Mouse (Mus musculus) embryonic facial prominence, embryonic 15.5 days (tissue): ENCODE data around the gene Zhx3. TPM values are rescaled to one million over a fixed set of nuclear protein-coding genes. Genes with fewer than 3 reads are reported as not detected.

Experiments used
- ATAC-seq: fragments of 200-750 bp; cut with Nextera tagmentation; 2 replicates; pipeline ENCODE4 v1.8.0; 2017; ENCODE audit warnings: low read depth, moderate TSS enrichment; ENCODE audit not compliant: insufficient number of reproducible peaks, low FRiP score, low TSS enrichment
- H3K27ac ChIP-seq: fragments of 300-500 bp; sonication (generic); replicated peaks from 2 replicates; pipeline ENCODE4 v1.5.1; 2015; ENCODE audit warnings: mild to moderate bottlenecking, inconsistent platforms
- H3K27me3 ChIP-seq: fragments of 300-500 bp; sonication (generic); 2 replicates; pipeline ENCODE4 v1.6.1; 2015; ENCODE audit warnings: inconsistent platforms
- H3K36me3 ChIP-seq: fragments of 300-500 bp; sonication (generic); 2 replicates; pipeline ENCODE4 v1.6.1; 2015; ENCODE audit warnings: mild to moderate bottlenecking, inconsistent platforms
- H3K4me1 ChIP-seq: fragments of 300-500 bp; sonication (generic); 2 replicates; pipeline ENCODE4 v1.6.1; 2015; ENCODE audit warnings: inconsistent platforms
- H3K4me2 ChIP-seq: fragments of 300-500 bp; sonication (generic); replicated peaks from 2 replicates; pipeline ENCODE4 v1.6.1; 2015; ENCODE audit warnings: mild to moderate bottlenecking, inconsistent platforms
- H3K4me3 ChIP-seq: fragments of 300-500 bp; sonication (generic); replicated peaks from 2 replicates; pipeline ENCODE4 v1.5.1; 2015; ENCODE audit warnings: mild to moderate bottlenecking, inconsistent platforms
- H3K9ac ChIP-seq: fragments of 300-500 bp; sonication (generic); 2 replicates; pipeline ENCODE4 v1.6.1; 2015; ENCODE audit warnings: inconsistent platforms
- H3K9me3 ChIP-seq: fragments of 300-500 bp; sonication (generic); replicated peaks from 2 replicates; pipeline ENCODE4 v1.6.1; 2016; ENCODE audit warnings: inconsistent platforms
- WGBS: fragments of 180-500 bp; shearing (Covaris S2); methylation state at CpG from one replicate; pipeline ENCODE4 v1.1.7; 2015; 5-methylcytosine and 5-hydroxymethylcytosine counted together
- polyA plus RNA-seq: library from polyadenylated mRNA; unstranded; fragments of >200 nt; fragmentation: Nextera tagmentation; extraction: Ambion mirVana; gene quantifications from 2 replicates; pipeline ENCODE4 v1.2.1, GENCODE M21; 2015

Gene Zhx3
- polyA plus RNA-seq, 1 experiment from 2014 or later, result 14.3 TPM

DNA sequence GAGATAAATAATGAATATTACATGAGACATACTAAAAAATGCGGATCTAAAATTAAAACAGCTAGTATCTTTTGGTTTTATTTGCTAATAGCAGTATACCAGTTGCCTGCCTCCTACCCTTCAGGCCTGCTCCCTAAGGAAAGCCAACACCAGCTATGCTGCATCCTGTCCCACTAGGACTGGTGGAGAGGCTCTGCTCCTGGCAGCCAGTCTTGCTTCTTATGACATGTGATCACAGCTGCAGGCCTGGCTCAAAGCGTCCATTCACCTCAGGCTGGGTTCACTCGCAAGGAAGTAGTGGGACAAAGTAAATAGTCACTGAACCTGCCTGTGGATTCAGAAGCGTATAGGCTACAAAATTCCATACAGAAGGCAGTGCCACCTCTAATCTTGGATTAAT is 11.1 kb upstream of the Zhx3 start:
- WGBS, result 68% methylated on average over 4 of the region's 4 CpGs
- H3K4me2 ChIP-seq, result no peak overlapping the region
- H3K27ac ChIP-seq, result no peak overlapping the region

DNA sequence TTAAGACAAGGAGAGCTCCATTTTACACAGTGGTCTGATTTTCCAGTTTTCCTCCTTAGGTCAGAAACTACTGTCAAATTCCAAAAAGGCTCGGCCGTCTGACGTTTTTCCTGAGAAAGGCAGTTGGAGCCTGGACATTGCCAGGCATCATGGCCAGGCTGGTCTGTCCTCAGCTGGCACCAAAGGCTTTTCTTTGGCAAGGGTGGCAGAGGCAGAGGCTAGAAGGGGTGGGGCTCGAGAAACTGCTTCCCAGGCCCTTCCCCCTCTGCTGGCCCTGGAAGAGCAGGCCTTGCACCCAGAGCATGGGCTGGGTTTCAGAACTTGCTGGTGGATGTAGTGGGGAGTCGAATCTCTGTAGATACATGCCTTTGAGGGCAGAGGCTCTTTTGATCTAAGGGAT is 9.6 kb upstream of the Zhx3 start:
- Histone ChIP-seq H3K36me3 (no peaks in the 10 kb centered on the region), H3K4me2 (no peak overlapping the region), H3K9ac (no peak overlapping the region), H3K9me3 (no peaks in the 10 kb centered on the region), H3K4me3 (no peak overlapping the region), H3K27me3 (no peaks in the 10 kb centered on the region), H3K4me1 (no peaks in the 10 kb centered on the region), H3K27ac (no peak overlapping the region)
- 74% methylated on average over 5 of the region's 5 CpGs for WGBS
- ATAC-seq, result no peak

More for the DNA sequence above, 11.1 kb upstream of the Zhx3 start:
- Histone ChIP-seq H3K36me3 (no peaks in the 10 kb centered on the region), H3K4me1 (peaks cover 8% of the 10 kb centered on the region), H3K9ac (no peak overlapping the region), H3K4me3 (no peak overlapping the region), H3K9me3 (no peaks in the 10 kb centered on the region), H3K27me3 (no peaks in the 10 kb centered on the region; the same call in 1 of the 2 replicates)
- no peak for ATAC-seq

DNA sequence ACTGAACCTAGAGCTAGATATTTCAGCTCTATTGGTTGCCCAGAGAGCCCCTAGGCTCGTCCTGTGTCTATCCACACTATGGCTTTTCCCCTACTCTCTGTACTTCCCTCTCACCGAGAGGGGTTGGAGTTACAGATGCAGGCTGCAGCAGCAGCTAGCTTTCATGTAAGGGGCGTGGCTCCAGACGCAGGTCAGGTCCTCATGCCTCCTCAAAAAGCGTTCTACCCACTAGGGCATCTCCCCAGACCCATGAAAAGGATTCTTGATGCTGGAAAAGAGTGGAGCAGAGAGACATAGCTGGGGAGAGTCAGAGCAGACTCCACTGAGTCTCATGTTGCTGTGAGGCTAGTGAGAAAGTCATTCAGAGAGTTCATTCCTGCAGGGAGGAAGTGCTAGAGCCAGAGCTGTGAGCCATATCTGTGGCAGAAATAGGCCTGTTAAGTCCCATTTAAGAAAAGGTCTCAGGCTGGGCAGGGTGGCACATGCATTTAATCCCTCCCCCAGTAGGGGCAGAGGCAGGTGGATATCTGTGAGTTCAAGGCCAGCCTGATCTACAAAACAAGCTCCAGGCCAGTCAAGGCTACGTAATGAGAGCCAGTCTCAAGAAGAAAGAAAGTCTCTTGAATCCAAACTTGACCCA is 8.8 kb upstream of the Zhx3 start:
- H3K9me3 ChIP-seq, result no peaks in the 10 kb centered on the region
- 52% methylated on average over 6 of the region's 6 CpGs for WGBS
- ATAC-seq, result no peak
- no peaks in the 10 kb centered on the region for H3K4me1 ChIP-seq
- H3K4me2 ChIP-seq, result no peak overlapping the region
- no peaks in the 10 kb centered on the region for H3K27me3 ChIP-seq
- no peak overlapping the region for H3K9ac ChIP-seq
- no peak overlapping the region for H3K4me3 ChIP-seq
- H3K36me3 ChIP-seq, result no peaks in the 10 kb centered on the region
- H3K27ac ChIP-seq, result no peak overlapping the region

DNA sequence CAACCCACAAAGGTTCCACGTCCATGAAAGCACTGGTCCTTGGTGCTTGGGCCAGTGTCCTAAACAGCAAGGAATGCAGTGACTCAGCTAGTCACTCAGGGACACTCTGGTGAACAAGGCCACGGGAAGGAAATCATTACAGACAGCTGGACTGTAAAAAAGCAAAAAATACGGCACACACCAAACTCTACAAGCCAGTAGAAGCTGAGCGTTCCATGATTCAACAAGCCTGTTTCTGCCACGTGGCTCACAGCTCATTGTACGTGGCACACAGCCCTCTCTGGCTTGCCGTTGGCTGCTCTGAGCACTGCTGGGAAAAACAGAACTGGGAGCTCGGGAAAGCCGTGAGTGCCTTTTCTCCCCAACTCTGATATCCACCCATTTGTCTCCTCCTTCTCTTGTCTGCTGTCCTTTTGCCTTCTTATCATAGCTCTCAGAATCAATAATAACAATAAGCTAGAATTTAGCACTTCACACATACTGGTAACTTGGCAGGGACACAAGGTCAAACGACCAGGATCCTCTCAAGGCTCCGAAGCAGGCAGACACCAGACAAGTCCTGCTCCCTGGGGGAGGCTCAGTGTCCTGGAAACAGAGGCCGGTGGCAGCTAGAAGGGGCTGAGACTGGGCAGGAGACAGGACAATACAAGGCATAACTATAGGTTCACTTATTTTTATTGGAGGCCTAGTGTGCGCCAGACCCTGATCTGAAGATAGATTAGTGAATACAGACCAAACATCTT is 7.8 kb upstream of the Zhx3 start, which contains the start of gene Lpin3:
Lpin3 (plus strand) TSS at position 218 of the 743 bp plus-strand sequence.
- Histone ChIP-seq H3K27me3 (no peaks in the 10 kb centered on the region), H3K9ac (no peak within 1 kb of the TSS), H3K9me3 (no peaks in the 10 kb centered on the region), H3K27ac (no peak within 1 kb of the TSS), H3K4me3 (no peak within 1 kb of the TSS), H3K4me2 (no peak within 1 kb of the TSS), H3K4me1 (no peaks in the 10 kb centered on the region), H3K36me3 (no peaks in the 10 kb centered on the region)
- 62% methylated on average over 13 of the region's 13 CpGs for WGBS
- ATAC-seq, result no peak

DNA sequence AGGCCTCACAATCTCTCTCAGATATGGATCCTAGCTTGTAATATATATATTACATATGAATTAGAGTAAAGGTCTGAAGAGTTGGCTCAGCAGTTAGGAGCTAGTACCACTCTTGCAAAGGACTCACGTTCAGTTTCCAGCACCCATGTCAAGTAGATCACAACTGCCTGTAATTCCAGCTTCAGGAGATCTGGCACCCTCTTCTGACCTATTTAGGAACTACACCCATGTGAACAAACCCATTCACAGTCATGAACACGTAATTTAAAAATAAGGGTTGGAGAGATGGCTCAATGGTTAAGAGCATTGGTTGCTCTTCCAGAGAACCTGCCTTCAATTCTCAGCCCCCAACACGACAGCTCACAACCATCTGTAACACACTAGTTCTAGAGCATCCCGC is 3.3 kb upstream of the Zhx3 start:
- no peak for ATAC-seq
- H3K4me2 ChIP-seq, result no peak overlapping the region
- H3K9ac ChIP-seq, result no peak overlapping the region
- no peak overlapping the region for H3K27ac ChIP-seq
- H3K27me3 ChIP-seq, result no peaks in the 10 kb centered on the region
- no peak overlapping the region for H3K4me3 ChIP-seq
- WGBS, result 81% methylated on average over 4 of the region's 4 CpGs
- no peaks in the 10 kb centered on the region for H3K36me3 ChIP-seq
- no peaks in the 10 kb centered on the region for H3K9me3 ChIP-seq
- peaks cover 10% of the 10 kb centered on the region for H3K4me1 ChIP-seq

DNA sequence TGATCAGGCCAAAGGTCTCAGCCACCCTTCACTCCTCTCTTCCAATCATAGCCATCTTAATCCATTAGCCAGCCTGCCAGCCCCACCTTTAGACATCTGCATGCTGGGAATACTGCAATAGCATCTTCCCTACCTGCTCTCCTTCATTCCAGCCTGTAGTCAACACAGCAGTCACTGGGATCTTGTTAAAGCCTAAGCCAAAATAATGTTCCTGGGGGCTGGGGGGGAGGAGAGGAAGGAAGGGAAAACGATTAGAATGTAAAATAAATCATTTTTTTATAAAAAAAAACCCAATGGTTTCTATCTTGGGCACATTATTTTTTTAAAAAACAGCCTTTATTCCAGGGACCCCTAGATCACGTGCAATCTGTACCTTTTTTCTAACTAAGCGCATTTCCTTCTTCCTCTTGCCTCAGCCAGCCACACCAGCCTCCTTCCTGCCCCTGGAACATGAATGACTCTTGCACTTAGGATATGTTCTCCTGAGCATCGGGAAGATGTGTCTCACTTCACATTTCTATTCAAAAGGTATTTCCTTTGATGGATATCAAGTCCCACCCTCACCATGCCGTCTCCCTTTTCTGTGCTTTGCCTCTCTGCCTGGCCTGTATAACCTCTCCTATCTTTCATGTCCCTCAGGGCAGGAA is 1.6 kb upstream of the Zhx3 start:
- H3K9me3 ChIP-seq, result no peaks in the 10 kb centered on the region
- ATAC-seq, result no peak
- no peaks in the 10 kb centered on the region for H3K27me3 ChIP-seq
- no peak overlapping the region for H3K27ac ChIP-seq
- H3K36me3 ChIP-seq, result no peaks in the 10 kb centered on the region
- 63% methylated on average over 5 of the region's 5 CpGs for WGBS
- no peak overlapping the region for H3K4me3 ChIP-seq
- no peak overlapping the region for H3K4me2 ChIP-seq
- no peak overlapping the region for H3K9ac ChIP-seq
- H3K4me1 ChIP-seq, result peaks cover 10% of the 10 kb centered on the region

DNA sequence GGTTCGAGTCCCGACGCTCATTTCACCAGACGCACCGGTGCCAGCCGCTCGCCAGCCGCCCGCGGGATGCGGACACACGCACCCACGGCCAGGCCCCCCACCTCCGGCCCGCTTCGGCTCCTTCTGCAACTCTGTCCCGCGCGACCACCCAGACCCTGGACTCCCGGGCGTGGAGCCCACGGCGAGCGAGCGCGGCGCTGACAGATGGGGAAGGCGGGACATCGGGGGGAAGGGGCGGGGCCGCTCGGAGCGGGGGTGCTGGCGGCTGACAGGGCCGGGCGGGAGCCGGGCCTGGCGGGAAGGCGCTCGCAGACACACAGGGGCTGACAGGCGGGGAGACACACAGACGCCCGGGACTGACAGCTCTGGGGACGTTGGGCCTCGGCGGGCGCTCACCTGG is 403 bp downstream of the Zhx3 start:
- ATAC-seq, result peak; percentile 89
- Histone ChIP-seq H3K36me3 (no peaks in the 10 kb centered on the region), H3K9ac (peak overlapping the region; percentile 99), H3K27me3 (no peaks in the 10 kb centered on the region), H3K9me3 (no peaks in the 10 kb centered on the region), H3K4me3 (peak overlapping the region; percentile 94), H3K4me1 (peaks cover 10% of the 10 kb centered on the region), H3K4me2 (peak overlapping the region; percentile 74), H3K27ac (peak overlapping the region; percentile 99)
- 1% methylated on average over 46 of the region's 47 CpGs for WGBS

DNA sequence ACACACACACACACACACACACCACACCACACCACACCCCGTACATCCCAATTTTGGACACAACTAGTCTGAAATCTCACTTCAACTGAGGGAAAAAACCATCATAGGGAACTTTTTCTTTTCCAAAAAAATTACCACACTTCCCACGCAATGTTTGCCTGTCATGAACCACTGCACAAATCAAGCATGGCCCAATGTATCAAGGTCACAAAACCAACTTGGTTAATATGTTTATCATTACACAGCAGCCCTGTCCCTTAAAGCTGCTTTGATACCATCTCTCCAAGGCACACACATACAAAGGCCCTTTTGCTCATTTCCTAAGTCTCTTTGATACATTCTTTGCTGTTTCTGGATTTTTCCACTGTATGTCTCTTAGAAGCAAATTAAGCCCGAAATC is 1.5 kb downstream of the Zhx3 start:
- no peak for ATAC-seq
- Histone ChIP-seq H3K9me3 (no peaks in the 10 kb centered on the region), H3K27me3 (no peaks in the 10 kb centered on the region), H3K4me1 (peaks cover 10% of the 10 kb centered on the region), H3K4me3 (0 out of 2 replicates have a peak overlapping the region, but pooled peaks have one; percentile 7), H3K9ac (no peak overlapping the region), H3K4me2 (peak overlapping the region; percentile 24; the same call in 1 of the 2 replicates), H3K36me3 (no peaks in the 10 kb centered on the region), H3K27ac (no peak overlapping the region)
- WGBS, result 77% methylated on average over 3 of the region's 3 CpGs

DNA sequence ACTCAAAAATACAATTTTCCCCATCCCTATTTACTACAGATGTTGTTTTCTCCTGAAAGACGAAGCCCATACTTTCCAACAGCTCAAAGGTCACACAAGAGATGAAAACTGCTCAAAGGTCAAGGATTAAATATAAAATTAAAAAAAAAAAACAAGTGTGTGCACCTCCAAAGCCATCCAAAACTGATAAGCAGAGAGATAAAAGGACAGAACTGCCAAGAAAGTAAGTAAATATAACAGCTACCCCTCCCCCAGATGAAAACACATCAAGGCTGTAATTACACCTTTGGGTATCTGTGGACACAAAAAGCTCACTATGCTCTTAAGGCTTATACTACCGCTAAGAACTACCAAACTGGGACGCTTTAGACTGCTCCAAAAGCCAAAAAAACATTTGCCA is 3.4 kb downstream of the Zhx3 start:
- Histone ChIP-seq H3K9me3 (no peaks in the 10 kb centered on the region), H3K4me3 (no peak overlapping the region), H3K27me3 (no peaks in the 10 kb centered on the region), H3K36me3 (no peaks in the 10 kb centered on the region), H3K27ac (no peak overlapping the region), H3K4me2 (no peak overlapping the region), H3K4me1 (peaks cover 10% of the 10 kb centered on the region), H3K9ac (no peak overlapping the region)
- ATAC-seq, result no peak
- 68% methylated on average over 3 of the region's 3 CpGs for WGBS

DNA sequence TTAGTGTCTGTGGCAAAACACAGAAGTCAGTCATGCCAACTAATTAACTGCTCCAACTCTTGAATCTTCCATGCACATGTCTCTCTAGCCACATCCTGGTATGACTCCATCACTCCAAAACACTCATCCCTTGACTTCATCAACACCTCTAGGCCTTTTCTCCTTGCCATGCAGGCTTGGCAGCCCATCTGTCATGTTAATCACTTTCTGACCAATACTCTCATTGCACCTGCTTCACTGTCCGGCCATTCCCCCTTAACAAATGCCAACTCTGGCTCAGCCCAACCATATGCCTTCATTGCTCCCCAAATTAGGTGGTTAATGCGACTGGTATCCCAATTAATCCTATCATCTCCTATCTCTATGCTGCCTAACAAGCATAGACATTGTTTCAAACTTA is 7.5 kb downstream of the Zhx3 start:
- Histone ChIP-seq H3K36me3 (no peaks in the 10 kb centered on the region), H3K4me3 (no peak overlapping the region), H3K27ac (no peak overlapping the region), H3K27me3 (no peaks in the 10 kb centered on the region), H3K4me2 (no peak overlapping the region), H3K9me3 (no peaks in the 10 kb centered on the region), H3K9ac (no peak overlapping the region), H3K4me1 (no peaks in the 10 kb centered on the region)
- no peak for ATAC-seq
- WGBS, result 79% methylated on average over 2 of the region's 2 CpGs

DNA sequence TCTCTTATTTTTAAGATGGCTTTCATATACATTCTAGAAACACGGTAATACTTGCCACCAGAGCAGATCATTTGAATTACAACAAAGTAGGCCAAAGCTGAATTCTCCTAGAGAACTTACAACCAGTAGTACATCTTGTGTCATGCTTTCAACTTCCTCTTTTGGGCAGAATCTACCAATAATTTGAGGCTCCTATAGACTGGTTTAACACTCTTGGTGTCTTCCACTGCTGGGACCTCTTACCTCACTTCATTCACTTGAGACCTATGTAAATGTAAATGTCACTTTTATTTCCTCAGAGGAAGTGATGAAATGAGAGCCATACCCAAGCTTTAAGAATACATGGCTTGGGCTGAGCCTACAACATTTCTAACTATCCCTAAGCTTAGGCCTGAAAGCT is 8.7 kb downstream of the Zhx3 start:
- H3K27me3 ChIP-seq, result no peaks in the 10 kb centered on the region
- H3K4me2 ChIP-seq, result no peak overlapping the region
- H3K27ac ChIP-seq, result no peak overlapping the region
- H3K9me3 ChIP-seq, result no peaks in the 10 kb centered on the region
- H3K9ac ChIP-seq, result no peak overlapping the region
- no peak for ATAC-seq
- no peaks in the 10 kb centered on the region for H3K36me3 ChIP-seq
- H3K4me3 ChIP-seq, result no peak overlapping the region
- H3K4me1 ChIP-seq, result no peaks in the 10 kb centered on the region
- 84% methylated on average over 1 of the region's 1 CpGs for WGBS
